Mouse (Mus musculus) stomach, embryonic 15.5 days (tissue): ENCODE measurements around the gene H2-DMb2. TPM values are rescaled to one million over a fixed set of nuclear protein-coding genes. Genes with fewer than 3 reads are reported as not detected.

Experiments used
- polyA plus RNA-seq: library from polyadenylated mRNA; unstranded; fragments of >200 nt; fragmentation: Nextera tagmentation; extraction: Ambion mirVana; gene quantifications from 2 replicates; pipeline ENCODE4 v1.2.1, GENCODE M21; 2015

The H2-DMb2 gene
- polyA plus RNA-seq, 1 experiment from 2014 or later = 0.87 TPM

Other genes starting within 250 kb of the H2-DMb2 start
- gene Platr17, start 238.2 kb upstream of the H2-DMb2 start, polyA plus RNA-seq = 0.95 and 1.1 TPM in 2 replicates
- 39.1 and 41.5 TPM in 2 replicates for gene Daxx, start 233.9 kb upstream of the H2-DMb2 start, polyA plus RNA-seq
- 47.3 and 50.1 TPM in 2 replicates for gene Tapbp, start 227.4 kb upstream of the H2-DMb2 start, polyA plus RNA-seq
- 15.4 and 16.6 TPM in 2 replicates for gene Zbtb22, start 227.4 kb upstream of the H2-DMb2 start, polyA plus RNA-seq
- 38.5 and 43.6 TPM in 2 replicates for gene Rgl2, start 213.8 kb upstream of the H2-DMb2 start, polyA plus RNA-seq
- gene Pfdn6, start 203.0 kb upstream of the H2-DMb2 start, polyA plus RNA-seq = 155 and 159 TPM in 2 replicates
- gene Wdr46, start 202.6 kb upstream of the H2-DMb2 start, polyA plus RNA-seq = 36.1 and 40.6 TPM in 2 replicates
- 7.5 and 8.2 TPM in 2 replicates for gene B3galt4, start 191.8 kb upstream of the H2-DMb2 start, polyA plus RNA-seq
- 42.4 and 49.2 TPM in 2 replicates for gene Vps52, start 187.5 kb upstream of the H2-DMb2 start, polyA plus RNA-seq
- gene Rps18, start 187.3 kb upstream of the H2-DMb2 start, polyA plus RNA-seq = 1,803 TPM in 2 replicates
- gene H2-K1, start 143.0 kb upstream of the H2-DMb2 start, polyA plus RNA-seq = 112 and 124 TPM in 2 replicates
- gene Ring1, start 118.6 kb upstream of the H2-DMb2 start, polyA plus RNA-seq = 19.3 and 21.0 TPM in 2 replicates
- gene H2-Ke6, start 115.2 kb upstream of the H2-DMb2 start, polyA plus RNA-seq = 50.8 and 58.4 TPM in 2 replicates
- gene Slc39a7, start 111.6 kb upstream of the H2-DMb2 start, polyA plus RNA-seq = 169 and 199 TPM in 2 replicates
- 43.6 and 45.0 TPM in 2 replicates for gene Rxrb, start 111.5 kb upstream of the H2-DMb2 start, polyA plus RNA-seq
- gene Col11a2, start 103.9 kb upstream of the H2-DMb2 start, polyA plus RNA-seq = 1.3 and 1.5 TPM in 2 replicates
- gene H2-Oa, start 51.0 kb upstream of the H2-DMb2 start, polyA plus RNA-seq = 0.79 and 1.2 TPM in 2 replicates
- 10.8 and 12.1 TPM in 2 replicates for gene H2-DMa, start 23.8 kb upstream of the H2-DMb2 start, polyA plus RNA-seq
- gene Brd2, start 20.7 kb upstream of the H2-DMb2 start, polyA plus RNA-seq = 98.3 and 107 TPM in 2 replicates
- gene H2-DMb1, start 9.8 kb downstream of the H2-DMb2 start, polyA plus RNA-seq = 2.2 and 2.8 TPM in 2 replicates
- 7.5 and 7.7 TPM in 2 replicates for gene Tap1, start 44.2 kb downstream of the H2-DMb2 start, polyA plus RNA-seq
- 7.9 and 8.1 TPM in 2 replicates for gene Psmb9, start 44.5 kb downstream of the H2-DMb2 start, polyA plus RNA-seq
- 12.1 and 14.6 TPM in 2 replicates for gene Psmb8, start 54.4 kb downstream of the H2-DMb2 start, polyA plus RNA-seq
- 5.5 and 7.0 TPM in 2 replicates for gene Tap2, start 60.2 kb downstream of the H2-DMb2 start, polyA plus RNA-seq
- gene H2-Ob, start 95.6 kb downstream of the H2-DMb2 start, polyA plus RNA-seq = 0.17 and 0.18 TPM in 2 replicates
- 13.3 and 18.1 TPM in 2 replicates for gene H2-Ab1, start 114.4 kb downstream of the H2-DMb2 start, polyA plus RNA-seq
- gene H2-Aa, start 144.5 kb downstream of the H2-DMb2 start, polyA plus RNA-seq = 4.9 and 5.7 TPM in 2 replicates
- gene H2-Eb1, start 162.6 kb downstream of the H2-DMb2 start, polyA plus RNA-seq = 4.8 and 5.0 TPM in 2 replicates
- gene H2-Eb2, start 182.4 kb downstream of the H2-DMb2 start, polyA plus RNA-seq = not detected in 2 replicates
- gene Btnl2, start 211.5 kb downstream of the H2-DMb2 start, polyA plus RNA-seq = 0.53 and 0.94 TPM in 2 replicates
- 1.7 and 2.1 TPM in 2 replicates for gene Btnl1, start 233.8 kb downstream of the H2-DMb2 start, polyA plus RNA-seq